7 mouse cellular contexts compared by ENCODE assay signal in genomic region chr2:44512334-44512733, GRCm38 (mm10).
DNase-seq lines count a peak whose midpoint lies in the region; ATAC-seq lines count a peak whose summit lies in the region.

No protein-coding gene starts in this region.

- no peak for ATAC-seq in erythroblast, adult 5-6 weeks (replicated peaks; ENCODE audit: low FRiP score, poor library complexity, severe bottlenecking)
- ATAC-seq in megakaryocyte progenitor cell, adult 5-6 weeks (replicated peaks; ENCODE audit: poor library complexity): no peak

- DNase-seq in kidney, postnatal 10 days: peak; percentile 28
- DNase-seq in kidney, adult 18-20 months: no peak
- DNase-seq in frontal cortex, postnatal 25 days (ENCODE audit: low spot score in 2 of 2): peak; percentile 46 to 59
- DNase-seq in layer of hippocampus, postnatal 10 days (ENCODE audit: low spot score in 2 of 2): peak; percentile 54 to 63
- peak; percentile 80 to 83 for DNase-seq in right cerebral cortex, adult 2 months (ENCODE audit: low spot score in 2 of 2)
